Mouse (Mus musculus): ENCODE data around the gene Sh3pxd2a. TPM values are rescaled to one million over a fixed set of nuclear protein-coding genes. Genes with fewer than 3 reads are reported as not detected.
A peak's percentile ranks its signal among the peaks of the same experiment; 100 is the strongest.

Sh3pxd2a gene
- total RNA-seq, 2 experiments from 2014 or later: 124 to 134 TPM

DNA sequence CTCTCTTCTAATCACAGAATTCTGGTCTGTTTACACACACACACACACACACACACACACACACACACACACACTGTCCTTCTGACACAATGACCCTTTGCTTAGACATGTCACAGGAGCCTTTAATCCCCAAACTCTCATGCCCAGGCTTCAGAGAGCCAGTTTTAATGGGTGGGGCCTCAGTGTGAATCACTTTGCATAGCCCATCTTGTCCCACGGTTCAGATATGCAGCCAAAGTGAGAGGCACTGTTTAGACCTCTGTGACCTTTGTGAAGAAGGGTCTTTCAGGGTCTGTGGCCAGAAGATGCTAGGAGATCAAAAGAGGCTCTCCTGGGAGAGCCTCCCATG, 148.3 kb downstream of the Sh3pxd2a start:
- DNase-seq (ENCODE audit: low spot score in 2 of 2): no peak

- DNase-seq (ENCODE audit: low spot score in 2 of 2): no peak
Observed at GRCm38 (mm10) chr19:47315091-47315916, 148.9 kb downstream of the Sh3pxd2a start.

DNA sequence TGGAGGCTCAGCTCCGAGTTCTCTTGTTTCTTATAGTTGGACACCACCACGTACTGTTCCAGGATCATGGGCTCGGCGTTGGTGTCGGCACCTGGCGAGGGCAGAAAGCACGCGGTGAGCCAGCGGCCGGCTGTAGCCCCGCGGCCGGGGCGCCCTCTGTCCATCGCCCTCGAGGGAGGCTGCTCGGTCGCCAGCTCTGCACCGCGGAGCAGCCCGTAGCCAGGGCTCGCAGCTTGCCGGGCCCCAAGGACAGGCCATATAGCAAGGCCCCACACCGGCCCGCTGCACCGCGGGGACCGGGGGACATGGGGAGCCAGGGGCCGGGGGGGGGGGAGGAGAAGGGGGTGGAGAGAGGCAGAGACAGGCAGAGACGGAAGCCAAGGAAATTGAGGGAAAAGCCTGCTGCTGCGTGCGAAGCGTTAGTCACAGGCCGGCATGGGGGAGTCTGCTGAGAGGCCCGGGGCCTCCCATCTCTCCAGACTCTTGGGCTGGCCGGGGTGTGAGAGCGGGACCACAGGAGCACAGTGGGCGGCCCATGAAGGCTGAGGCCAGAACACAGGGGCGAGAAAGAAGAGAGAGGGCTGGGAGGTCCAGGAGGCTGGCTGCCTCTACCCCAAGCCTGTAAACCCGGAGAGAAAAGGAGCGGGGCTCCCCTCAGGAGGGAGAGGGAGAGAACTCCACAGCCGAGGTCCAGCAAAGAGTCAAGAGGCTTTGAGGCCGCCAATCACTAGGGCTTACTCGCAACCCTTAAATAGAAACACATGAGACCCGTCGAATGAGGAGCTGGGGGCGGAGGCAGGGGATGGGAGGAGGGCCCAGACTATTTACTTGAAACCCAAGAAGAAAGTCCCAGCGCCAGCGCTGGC, 149.9 kb downstream of the Sh3pxd2a start:
- DNase-seq (ENCODE audit: low spot score in 2 of 2): peak; percentile 69 to 81

DNA sequence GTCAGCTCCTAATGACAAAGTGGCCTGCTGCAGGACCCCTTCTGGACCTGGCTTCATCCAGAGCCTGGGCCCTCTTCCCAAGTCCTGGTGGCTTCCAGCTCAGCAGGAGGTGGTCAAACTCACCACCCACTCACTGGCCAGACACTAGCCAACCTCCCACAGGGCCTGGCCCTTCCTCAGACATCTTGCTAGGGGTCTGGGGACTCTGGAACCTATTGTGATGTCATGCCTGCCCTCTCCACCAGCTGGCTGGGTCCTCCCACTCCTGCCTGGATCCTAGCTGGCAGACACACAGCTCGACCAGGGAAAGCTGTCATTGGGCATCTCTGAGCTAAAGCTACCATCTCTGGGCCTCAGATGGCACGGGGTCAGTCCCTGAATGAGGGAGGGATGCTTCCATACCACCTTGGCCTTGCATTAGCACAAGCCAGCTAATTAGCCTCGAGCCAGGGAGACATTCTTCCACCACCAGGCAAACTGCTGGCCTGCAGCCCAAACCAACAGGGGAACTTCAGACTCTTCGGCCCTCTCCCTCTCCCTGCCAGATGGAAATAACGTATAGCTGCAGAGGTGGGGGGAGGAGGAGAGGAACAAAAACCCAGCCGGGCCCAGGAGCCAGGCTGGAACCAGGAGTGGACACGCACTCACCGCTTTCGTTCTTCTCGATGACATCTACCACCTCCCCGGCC, 150.7 kb downstream of the Sh3pxd2a start:
- peak; percentile 36 to 51 for DNase-seq (ENCODE audit: low spot score in 2 of 2)

- no peak for DNase-seq (ENCODE audit: low spot score in 2 of 2)
Observed at GRCm38 (mm10) chr19:47311162-47311561, 153.0 kb downstream of the Sh3pxd2a start.

GRCm38 (mm10) chr19:47309824-47310223, 154.4 kb downstream of the Sh3pxd2a start:
- no peak for DNase-seq (ENCODE audit: low spot score in 2 of 2)

GRCm38 (mm10) chr19:47306917-47307315, 157.3 kb downstream of the Sh3pxd2a start:
- no peak for DNase-seq (ENCODE audit: low spot score in 2 of 2)

GRCm38 (mm10) chr19:47306128-47306916, 157.9 kb downstream of the Sh3pxd2a start:
- DNase-seq (ENCODE audit: low spot score in 2 of 2): no peak

DNA sequence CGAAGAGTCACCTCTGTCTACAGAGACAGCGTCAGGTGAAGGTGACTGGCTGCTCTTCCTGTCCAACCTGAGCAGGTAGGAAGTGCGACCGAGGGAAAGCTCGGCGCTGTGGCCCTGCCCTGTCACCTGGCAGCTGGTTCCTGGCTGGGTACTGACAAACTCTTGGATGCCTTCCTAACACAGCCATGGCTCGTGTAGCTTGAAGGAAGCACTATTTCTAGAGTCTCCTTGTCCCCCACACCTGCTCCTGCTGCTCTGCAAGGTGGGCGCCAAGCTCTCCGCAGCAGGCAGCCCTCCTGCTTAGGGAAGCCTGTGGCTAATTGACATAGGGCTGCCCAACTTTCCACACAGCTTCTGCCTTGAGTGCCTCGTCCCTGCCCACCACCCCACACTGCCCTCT, 158.8 kb downstream of the Sh3pxd2a start:
- no peak for DNase-seq (ENCODE audit: low spot score in 2 of 2)

GRCm38 (mm10) chr19:47304170-47304745, 159.9 kb downstream of the Sh3pxd2a start:
- no peak for DNase-seq (ENCODE audit: low spot score in 2 of 2)

DNA sequence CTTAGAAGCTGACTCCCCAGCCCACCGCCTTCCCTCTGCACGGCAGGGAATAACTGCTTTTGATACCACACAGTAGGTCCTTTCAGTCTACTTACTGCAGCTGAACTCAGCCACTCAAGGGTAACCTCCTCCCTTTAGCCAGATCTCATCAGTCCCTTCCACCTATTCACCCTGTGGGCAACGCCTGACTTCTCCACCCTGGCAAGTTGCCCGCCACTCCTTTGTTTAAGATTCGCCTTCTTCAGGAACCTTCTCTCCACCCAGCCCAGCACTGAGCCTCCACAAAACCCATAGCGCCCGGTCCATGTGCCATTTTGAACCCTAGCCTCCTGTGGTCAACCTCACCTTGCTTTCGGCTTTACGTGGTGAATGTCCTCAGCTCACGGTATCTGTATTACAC, 161.1 kb downstream of the Sh3pxd2a start:
- DNase-seq (ENCODE audit: low spot score in 2 of 2): no peak

DNA sequence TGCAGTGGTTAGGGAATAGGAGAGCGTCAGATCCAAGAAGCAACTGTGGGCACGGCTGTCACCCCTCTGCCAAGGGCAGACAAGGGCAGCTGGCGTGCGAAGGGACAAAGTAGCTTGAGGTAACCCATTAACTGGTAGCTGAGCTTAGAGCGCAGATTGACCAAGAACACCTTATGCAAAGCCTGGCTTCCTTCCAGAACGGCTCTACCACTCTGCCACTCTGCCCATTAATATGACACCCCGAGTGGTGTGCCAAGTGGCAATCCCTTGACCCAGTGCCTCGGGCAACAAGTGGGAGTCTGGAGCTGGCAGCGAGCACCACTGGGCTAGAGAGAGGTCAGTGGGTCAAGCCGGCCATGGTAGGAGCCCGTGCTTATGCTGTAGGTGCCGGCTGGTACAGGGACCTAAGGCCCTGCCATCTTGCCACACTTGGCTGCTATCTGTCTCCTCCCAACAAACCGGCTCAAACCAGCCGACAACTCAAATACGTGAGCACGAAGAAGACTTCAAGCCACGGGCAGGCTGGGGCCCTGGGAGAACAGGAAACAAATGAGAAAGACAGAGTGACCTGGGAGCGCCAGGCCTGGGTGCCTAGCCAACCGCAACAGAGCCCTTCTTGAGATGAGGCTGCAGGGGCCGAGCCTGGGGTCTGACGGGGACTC, 161.9 kb downstream of the Sh3pxd2a start:
- DNase-seq (ENCODE audit: low spot score in 2 of 2): peak in 1 of 2 experiments; percentile 56

GRCm38 (mm10) chr19:47301303-47302190, 162.7 kb downstream of the Sh3pxd2a start:
- DNase-seq (ENCODE audit: low spot score in 2 of 2): peak in 1 of 2 experiments; percentile 51

DNA sequence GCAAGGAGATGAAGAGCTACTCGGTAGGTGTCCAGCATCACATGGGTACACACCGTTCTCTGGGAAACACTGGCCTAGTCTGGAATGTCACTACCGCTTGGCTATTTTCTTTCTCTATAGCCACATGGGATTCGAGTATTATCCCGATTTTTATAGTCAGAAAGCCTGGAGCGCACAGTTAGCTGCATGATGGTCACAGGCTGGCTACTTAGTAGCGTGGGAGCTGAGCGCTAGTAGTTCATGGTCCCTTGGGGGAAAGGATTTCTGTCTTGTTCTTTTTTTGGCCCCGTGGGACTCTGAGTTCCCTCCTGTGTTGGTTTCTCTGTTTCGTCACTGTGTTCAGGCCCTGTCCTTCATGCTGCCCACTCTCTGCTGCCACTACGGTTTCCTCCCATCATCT, 166.1 kb downstream of the Sh3pxd2a start:
- no peak for DNase-seq (ENCODE audit: low spot score in 2 of 2)

DNA sequence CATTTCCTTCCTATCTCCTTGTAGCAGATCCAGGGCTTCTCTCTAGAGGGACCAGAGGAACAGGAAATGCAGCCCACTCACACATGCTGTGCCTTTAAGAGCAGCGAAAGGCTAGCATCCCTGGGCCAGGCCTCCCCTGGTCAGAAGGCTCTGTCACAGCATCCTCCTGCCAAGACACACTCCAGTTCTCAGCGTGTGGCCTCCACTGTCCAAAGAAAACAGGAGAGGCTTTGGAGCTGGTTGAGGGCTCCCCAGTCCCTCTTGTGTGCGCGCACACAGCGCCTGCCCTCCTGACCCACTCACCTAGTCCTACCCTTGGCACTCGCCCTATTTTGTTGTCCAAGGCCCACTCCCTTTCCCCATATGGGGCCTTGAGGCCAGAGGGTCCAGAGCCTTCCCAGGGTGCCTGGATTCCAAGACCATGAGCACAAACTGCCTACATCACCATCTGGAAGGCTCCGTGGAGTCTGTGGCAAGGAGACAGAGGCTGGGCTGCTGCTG, 171.7 kb downstream of the Sh3pxd2a start:
- peak in 1 of 2 experiments; percentile 63 for DNase-seq (ENCODE audit: low spot score in 2 of 2)

- DNase-seq (ENCODE audit: low spot score in 2 of 2): peak in 1 of 2 experiments; percentile 58
Observed at GRCm38 (mm10) chr19:47291307-47292080, 172.7 kb downstream of the Sh3pxd2a start.

DNA sequence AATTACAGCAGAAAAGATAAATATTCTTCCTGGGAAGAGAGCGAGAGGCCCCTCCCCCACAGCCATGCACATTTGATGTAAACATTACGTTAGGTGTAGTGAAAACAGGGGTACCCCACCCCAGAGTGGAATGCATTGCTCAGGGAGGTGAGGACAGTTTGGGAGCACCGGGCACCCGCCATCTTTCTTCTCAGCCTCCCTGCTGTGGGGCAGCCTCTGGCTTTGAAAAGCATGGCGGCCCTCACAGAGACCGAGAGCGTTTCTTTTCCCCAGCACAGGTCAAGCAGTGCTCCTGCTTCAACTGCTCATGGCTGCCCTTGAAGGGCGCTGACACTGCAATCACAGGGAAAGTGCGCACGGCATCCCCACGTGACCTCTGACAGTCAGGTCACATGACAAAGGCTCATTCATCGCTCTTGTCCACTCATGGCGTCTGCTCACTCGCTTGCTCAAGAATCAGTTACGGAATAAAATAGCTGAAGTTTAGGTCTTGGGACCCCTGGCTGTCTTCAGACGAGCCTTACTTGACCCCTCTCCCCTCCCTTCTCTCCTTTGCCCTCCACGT, 177.2 kb downstream of the Sh3pxd2a start:
- DNase-seq (ENCODE audit: low spot score in 2 of 2): no peak
